Mouse (Mus musculus): ENCODE results near the gene Col8a2. TPM values are rescaled to one million over a fixed set of nuclear protein-coding genes. Genes with fewer than 3 reads are reported as not detected.
A peak's percentile ranks its signal among the peaks of the same experiment; 100 is the strongest.

The Col8a2 gene
- polyA plus RNA-seq, 1 experiment, result 40.4 TPM

GRCm38 (mm10) chr4:126295937-126296336 is 9.3 kb downstream of the Col8a2 start:
- TF ChIP-seq POLR2A (IDR thresholded peaks at IDR 0.05; ENCODE audit: low read depth, low read length) (no peak), CTCF (IDR thresholded peaks at IDR 0.05; ENCODE audit: borderline replicate concordance, insufficient read depth, low read length) (no peak)
- H3K27ac ChIP-seq (ENCODE audit: insufficient read depth, low read length), result no peak overlapping the region
- no peak overlapping the region for H3K4me3 ChIP-seq (ENCODE audit: insufficient read depth, low read length)
- peaks cover 3% of the 10 kb centered on the region for H3K4me1 ChIP-seq (ENCODE audit: control insufficient read depth, insufficient read depth, low read length)

DNA sequence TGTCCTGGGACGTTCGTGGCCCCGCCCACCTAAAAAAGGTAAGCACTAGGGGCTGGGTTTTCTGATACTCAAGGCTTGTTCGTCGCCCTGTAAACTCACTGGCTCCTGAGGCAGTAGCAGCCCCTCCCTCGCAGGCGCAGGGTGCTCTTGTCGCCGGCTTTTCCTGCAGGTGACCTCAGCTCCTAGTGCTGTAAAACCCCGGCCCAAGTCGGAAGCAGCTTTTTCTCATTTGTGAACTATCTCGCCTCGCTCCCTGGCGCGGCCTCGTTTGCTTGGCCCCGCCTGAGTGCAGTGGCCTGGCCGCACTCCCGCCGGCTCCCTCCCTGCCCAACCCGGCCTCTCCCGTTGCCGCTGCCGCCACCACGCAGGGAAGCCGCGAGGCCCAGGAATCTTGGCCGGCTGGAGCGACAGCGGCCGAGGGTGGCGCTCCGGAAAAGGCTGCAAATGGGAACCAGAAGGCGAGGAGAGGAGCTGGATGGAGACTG is 10.1 kb downstream of the Col8a2 start:
- H3K4me1 ChIP-seq (ENCODE audit: control insufficient read depth, insufficient read depth, low read length), result peaks cover 3% of the 10 kb centered on the region
- H3K27ac ChIP-seq (ENCODE audit: insufficient read depth, low read length), result peak overlapping the region; percentile 1; the same call in 1 of the 2 replicates
- no peak for TF ChIP-seq POLR2A (IDR thresholded peaks at IDR 0.05; ENCODE audit: low read depth, low read length)
- TF ChIP-seq CTCF (IDR thresholded peaks at IDR 0.05; ENCODE audit: borderline replicate concordance, insufficient read depth, low read length), result no peak
- no peak overlapping the region for H3K4me3 ChIP-seq (ENCODE audit: insufficient read depth, low read length)

- peaks cover 3% of the 10 kb centered on the region for H3K4me1 ChIP-seq (ENCODE audit: control insufficient read depth, insufficient read depth, low read length)
- peak overlapping the region; percentile 37; the same call in 1 of the 2 replicates for H3K27ac ChIP-seq (ENCODE audit: insufficient read depth, low read length)
- TF ChIP-seq CTCF (IDR thresholded peaks at IDR 0.05; ENCODE audit: borderline replicate concordance, insufficient read depth, low read length) (no peak), POLR2A (IDR thresholded peaks at IDR 0.05; ENCODE audit: low read depth, low read length) (no peak; the same call in 1 of the 2 replicates)
- H3K4me3 ChIP-seq (ENCODE audit: insufficient read depth, low read length), result 0 out of 2 replicates have a peak overlapping the region, but pooled peaks have one; percentile 1
These were observed 14.5 kb downstream of the Col8a2 start for GRCm38 (mm10) chr4:126300916-126301583.

- TF ChIP-seq POLR2A (IDR thresholded peaks at IDR 0.05; ENCODE audit: low read depth, low read length) (no peak), CTCF (IDR thresholded peaks at IDR 0.05; ENCODE audit: borderline replicate concordance, insufficient read depth, low read length) (no peak)
- H3K4me3 ChIP-seq (ENCODE audit: insufficient read depth, low read length), result no peak overlapping the region
- peaks cover 3% of the 10 kb centered on the region for H3K4me1 ChIP-seq (ENCODE audit: control insufficient read depth, insufficient read depth, low read length)
- H3K27ac ChIP-seq (ENCODE audit: insufficient read depth, low read length), result peak overlapping the region; percentile 7; the same call in 1 of the 2 replicates
These were observed 15.2 kb downstream of the Col8a2 start for GRCm38 (mm10) chr4:126301584-126302309.

DNA sequence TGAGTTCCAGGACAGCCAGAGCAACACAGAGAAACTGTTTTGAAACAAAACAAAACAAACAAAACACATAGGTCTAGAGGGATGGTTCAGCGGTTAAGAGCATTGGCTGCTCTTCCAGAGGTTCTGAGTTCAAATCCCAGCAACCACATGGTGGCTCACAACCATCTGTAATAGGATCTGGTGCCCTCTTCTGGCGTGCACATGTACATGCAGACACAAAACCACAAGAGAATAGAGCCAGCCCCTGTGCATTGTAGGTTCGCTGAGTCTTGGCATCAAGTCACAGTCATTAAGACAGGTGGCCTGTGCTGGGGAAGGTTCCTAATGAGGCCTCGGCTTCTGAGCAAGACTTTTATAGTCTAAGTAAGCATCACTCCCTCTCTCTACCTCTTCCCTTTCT is 17.3 kb downstream of the Col8a2 start:
- H3K4me3 ChIP-seq (ENCODE audit: insufficient read depth, low read length), result no peak overlapping the region
- peaks cover 3% of the 10 kb centered on the region for H3K4me1 ChIP-seq (ENCODE audit: control insufficient read depth, insufficient read depth, low read length)
- H3K27ac ChIP-seq (ENCODE audit: insufficient read depth, low read length), result no peak overlapping the region
- TF ChIP-seq POLR2A (IDR thresholded peaks at IDR 0.05; ENCODE audit: low read depth, low read length) (no peak), CTCF (IDR thresholded peaks at IDR 0.05; ENCODE audit: borderline replicate concordance, insufficient read depth, low read length) (no peak)

DNA sequence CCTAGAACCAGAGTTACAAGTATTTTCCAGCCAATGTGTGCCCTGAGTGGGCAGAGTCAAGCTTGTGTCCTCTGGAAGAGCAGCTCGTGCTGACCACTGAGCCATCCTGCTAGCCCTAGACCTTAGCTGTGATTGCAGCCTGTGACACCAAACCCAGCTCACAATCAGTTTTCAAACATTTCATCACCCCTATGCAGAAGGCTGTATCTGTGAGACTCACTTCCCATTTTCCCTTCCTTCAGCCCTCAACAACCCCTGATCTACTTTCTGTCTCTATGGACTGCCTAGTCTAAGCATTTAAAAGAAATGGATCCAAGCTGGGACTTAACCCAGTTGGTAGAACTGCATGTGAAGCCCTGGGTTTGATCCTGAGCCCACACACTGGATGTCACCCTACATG is 18.8 kb downstream of the Col8a2 start:
- TF ChIP-seq POLR2A (IDR thresholded peaks at IDR 0.05; ENCODE audit: low read depth, low read length), result no peak
- TF ChIP-seq CTCF (IDR thresholded peaks at IDR 0.05; ENCODE audit: borderline replicate concordance, insufficient read depth, low read length), result no peak
- peaks cover 3% of the 10 kb centered on the region for H3K4me1 ChIP-seq (ENCODE audit: control insufficient read depth, insufficient read depth, low read length)

GRCm38 (mm10) chr4:126306058-126306457 is 19.5 kb downstream of the Col8a2 start:
- Histone ChIP-seq H3K4me3 (ENCODE audit: insufficient read depth, low read length) (no peak overlapping the region), H3K27ac (ENCODE audit: insufficient read depth, low read length) (no peak overlapping the region), H3K4me1 (ENCODE audit: control insufficient read depth, insufficient read depth, low read length) (no peaks in the 10 kb centered on the region)
- TF ChIP-seq CTCF (IDR thresholded peaks at IDR 0.05; ENCODE audit: borderline replicate concordance, insufficient read depth, low read length) (no peak), POLR2A (IDR thresholded peaks at IDR 0.05; ENCODE audit: low read depth, low read length) (no peak)

More for the DNA sequence above, 18.8 kb downstream of the Col8a2 start:
- Histone ChIP-seq H3K4me3 (ENCODE audit: insufficient read depth, low read length) (no peak overlapping the region), H3K27ac (ENCODE audit: insufficient read depth, low read length) (no peak overlapping the region)

DNA sequence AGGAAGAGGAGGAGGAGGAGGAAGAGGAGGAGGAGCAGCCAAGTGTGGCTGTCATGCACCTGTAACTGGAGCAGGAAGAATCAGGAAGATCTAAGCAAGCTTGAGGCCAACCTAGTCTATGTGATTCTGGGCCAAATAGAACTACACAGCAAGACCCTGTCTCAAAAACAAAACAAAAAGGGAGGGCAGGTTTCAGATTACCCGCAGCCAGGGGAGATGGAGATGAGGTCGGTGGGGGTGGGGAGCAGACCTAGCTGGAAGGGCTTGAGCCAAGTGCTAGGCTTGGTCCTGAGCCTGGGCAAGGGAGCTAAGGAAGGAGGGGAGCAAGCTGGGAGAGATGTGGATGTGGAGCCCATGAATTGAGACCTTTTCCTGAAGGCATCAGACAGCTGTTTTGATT is 20.2 kb downstream of the Col8a2 start:
- no peak for TF ChIP-seq CTCF (IDR thresholded peaks at IDR 0.05; ENCODE audit: borderline replicate concordance, insufficient read depth, low read length)
- no peak for TF ChIP-seq POLR2A (IDR thresholded peaks at IDR 0.05; ENCODE audit: low read depth, low read length)
- no peak overlapping the region for H3K4me3 ChIP-seq (ENCODE audit: insufficient read depth, low read length)
- H3K27ac ChIP-seq (ENCODE audit: insufficient read depth, low read length), result no peak overlapping the region
- no peaks in the 10 kb centered on the region for H3K4me1 ChIP-seq (ENCODE audit: control insufficient read depth, insufficient read depth, low read length)

DNA sequence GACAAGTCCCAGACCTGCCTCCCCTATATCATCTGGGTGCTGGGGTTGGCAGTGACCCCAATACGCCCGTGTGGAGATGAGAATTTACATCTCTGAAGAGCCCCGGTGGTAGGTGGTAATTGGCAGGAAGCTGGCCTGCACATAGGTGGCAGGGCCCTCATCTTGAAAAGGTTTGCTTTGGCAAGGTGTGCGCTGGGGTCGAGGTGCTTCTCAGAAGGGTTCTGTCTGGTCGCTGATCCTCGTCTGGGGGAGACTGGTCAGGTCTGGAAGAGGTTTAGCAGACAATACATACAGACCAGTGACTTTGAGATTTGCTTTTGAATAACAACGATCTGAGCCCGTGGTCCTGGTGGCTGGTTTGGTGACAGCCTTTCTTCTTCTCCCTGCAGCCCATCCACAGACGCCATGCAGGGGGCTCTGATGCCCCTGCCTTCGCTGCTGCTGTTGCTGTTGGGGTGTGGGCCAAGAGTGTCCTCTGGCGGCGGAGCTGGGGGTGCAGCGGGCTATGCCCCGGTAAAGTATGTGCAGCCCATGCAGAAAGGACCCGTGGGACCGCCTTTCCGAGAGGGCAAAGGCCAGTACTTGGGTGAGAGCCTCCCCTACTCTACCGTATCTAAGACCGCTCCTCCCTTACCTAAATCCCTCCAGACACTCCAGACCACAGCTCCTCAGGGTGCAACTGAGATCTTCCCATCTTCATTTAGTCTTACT is 22.8 kb downstream of the Col8a2 start:
- Histone ChIP-seq H3K4me3 (ENCODE audit: insufficient read depth, low read length) (no peak overlapping the region), H3K4me1 (ENCODE audit: control insufficient read depth, insufficient read depth, low read length) (peaks cover 4% of the 10 kb centered on the region), H3K27ac (ENCODE audit: insufficient read depth, low read length) (no peak overlapping the region)
- TF ChIP-seq POLR2A (IDR thresholded peaks at IDR 0.05; ENCODE audit: low read depth, low read length), result no peak
- TF ChIP-seq CTCF (IDR thresholded peaks at IDR 0.05; ENCODE audit: borderline replicate concordance, insufficient read depth, low read length), result peak; percentile 42

Data from embryonic fibroblast, embryonic 13.5 days (primary cell).